Mouse (Mus musculus) ovary, adult 18-20 months (tissue): ENCODE measurements around the gene Adamtsl1.

Experiments
- DNase-seq: peaks from one replicate; pipeline ENCODE4 v3.0.0; 2022; ENCODE audit warnings: low spot score, mixed read lengths

Gene Adamtsl1

DNA sequence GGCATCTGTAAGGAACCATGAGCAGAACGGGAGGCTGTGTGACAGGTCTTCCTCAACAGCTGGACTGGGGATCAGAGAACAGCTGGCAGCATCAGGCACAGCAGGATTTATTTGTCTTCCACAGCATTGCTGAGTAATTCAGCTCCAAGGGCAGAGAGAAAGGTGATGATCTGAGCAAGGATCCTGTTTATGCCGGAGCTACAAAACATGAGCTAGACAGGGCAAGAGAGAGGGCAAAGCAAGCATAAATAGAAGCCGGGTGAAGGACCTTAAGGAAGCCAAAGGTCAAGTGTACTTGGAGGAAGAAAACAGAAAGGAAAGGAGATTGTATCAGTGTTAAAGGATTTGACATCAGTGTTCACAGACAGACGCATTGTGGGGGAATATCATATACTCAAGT, 158.3 kb downstream of the Adamtsl1 start:
- no peak for DNase-seq

DNA sequence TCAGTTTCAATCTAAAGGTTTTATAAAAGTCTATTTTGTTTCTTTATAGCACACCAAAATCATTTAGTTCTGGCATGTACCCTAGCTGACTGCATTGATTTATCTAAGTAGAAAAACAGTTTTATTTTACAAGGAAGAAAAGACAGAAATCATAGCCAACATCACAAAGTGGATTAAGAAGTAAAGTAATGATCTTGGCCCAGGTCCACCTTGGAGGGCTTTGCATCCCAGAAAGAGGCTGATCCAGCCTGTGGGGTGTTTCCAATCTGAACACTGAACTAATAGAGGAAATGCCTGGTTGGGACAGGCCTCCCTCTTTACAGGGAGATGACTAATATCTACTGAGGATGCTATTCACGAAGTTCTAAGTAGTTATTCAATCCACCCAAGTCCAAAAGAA, 163.6 kb downstream of the Adamtsl1 start:
- no peak for DNase-seq

DNA sequence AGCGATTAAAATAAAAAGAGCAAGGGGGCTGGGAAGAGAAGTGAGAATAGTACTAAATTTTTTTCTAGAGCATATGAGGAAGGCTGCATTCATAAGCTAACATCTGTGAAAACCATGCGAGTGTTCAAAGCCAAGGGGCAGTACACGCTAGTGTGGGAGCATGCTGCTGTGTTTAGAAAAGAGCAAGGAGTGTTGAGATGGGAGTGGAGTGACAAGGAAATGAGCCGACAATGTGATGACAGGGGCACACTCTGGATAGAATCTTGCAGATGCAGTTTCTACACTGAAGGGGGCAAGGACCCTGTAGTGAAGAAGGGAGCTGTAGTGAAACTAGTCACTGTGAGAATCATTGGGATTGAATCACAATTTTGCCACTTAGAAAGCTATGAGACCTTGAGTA, 172.2 kb downstream of the Adamtsl1 start:
- no peak for DNase-seq

DNA sequence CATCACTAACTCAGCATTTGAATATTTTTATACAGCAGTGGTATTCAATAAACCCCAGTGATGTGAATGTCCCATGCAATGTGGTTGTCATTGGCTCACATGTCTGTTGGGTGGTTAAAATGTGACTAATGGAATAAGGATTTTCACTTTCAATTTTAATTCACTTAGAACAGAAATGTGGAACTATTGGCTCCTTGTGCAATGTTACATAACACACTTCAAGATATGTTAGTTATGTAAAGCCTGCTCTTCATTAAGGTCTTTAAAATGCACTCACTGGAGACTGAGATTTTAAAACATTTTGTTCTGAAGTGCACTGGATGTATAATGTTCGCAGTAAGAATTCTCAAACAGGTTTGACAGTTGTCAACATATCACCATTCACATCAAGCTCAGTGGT, 181.3 kb downstream of the Adamtsl1 start:
- DNase-seq = no peak

DNA sequence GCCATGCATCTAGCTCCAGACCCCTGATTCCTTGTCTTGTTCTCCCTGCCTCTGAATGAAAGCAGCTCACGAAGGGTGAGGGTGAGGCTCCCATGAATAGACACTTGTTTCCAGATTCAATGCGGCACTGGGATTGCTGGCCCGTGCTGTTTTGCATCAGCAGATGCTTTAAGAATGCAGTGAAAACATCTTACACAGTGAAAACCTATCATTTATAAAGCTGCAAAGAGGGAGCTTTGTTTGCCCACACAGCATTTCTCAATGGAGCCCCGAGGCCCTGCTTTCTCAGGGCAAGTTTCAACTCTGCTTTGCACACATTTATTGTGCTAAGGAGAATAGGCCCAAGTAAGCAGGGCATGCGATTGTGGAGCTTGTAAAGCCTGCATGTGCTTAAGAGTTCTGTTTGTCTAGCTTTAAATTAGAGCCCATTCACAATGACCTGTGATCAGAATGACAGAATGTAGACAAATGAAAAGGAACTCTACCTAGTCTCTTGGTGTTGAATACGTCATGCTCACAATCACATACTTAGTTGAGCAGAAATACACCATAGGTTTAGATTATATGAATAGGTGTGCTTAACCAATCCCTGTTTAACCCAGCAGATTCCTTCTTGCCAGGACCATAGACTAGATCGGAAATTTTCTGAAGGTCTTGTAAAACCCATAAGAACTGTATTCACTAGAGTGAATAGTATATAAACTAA, 193.5 kb downstream of the Adamtsl1 start:
- no peak for DNase-seq

DNA sequence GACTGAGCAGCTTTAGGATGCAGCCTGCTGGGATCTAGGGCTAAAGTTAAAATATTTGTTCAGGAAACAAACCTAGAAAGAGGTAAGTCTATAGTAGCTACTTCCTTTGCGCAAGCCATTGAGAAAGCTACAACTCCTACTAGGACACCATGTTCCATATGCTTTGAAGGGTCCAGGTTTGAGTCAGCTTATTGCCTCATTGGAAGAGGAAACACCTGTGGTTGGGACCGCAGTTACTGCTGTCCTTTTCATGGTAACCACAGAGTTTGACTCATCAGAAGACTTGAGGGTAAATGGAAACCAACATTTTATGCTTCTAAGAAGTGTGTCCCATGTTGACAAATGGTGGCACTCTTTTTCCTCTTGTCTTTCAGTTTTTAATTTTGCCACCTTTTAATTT, 195.7 kb downstream of the Adamtsl1 start:
- DNase-seq = no peak

DNA sequence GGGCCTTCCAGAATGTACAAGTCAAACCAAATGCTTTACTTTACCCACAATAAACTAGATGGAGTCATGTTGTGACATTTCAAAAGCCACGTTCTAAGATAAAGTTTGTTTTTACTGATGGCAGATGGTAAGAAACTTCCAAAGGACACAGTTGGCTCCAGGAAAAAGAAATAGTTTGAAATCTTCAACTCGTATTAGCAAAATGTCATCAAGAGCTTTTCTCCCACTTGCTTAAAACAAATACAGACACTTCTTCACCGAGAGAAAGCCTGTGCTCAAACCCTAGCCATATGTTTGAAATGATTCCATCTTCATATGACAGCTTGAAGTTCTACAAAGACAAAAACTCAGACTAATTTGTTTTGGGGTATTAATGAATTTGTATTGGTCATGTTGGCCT, 211.0 kb downstream of the Adamtsl1 start:
- DNase-seq = no peak

DNA sequence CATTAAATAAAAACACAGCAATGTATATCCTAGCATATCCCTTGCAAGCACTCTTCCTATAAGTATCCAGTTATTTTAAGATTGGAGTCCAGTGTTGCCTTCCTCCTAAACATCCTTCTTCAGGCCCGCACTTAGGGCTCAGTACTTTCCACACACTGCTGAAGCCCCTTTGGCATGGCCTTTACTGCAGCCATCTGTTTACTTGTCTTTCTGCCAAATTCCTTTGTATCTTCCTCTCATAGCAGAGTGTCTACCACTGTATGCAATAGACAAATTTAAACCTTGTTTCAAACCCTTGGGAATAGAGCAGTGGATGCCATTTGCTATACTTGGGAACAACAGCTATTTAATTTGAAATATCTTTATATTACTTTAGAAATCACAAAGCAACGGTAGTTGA, 213.8 kb downstream of the Adamtsl1 start:
- DNase-seq = no peak

DNA sequence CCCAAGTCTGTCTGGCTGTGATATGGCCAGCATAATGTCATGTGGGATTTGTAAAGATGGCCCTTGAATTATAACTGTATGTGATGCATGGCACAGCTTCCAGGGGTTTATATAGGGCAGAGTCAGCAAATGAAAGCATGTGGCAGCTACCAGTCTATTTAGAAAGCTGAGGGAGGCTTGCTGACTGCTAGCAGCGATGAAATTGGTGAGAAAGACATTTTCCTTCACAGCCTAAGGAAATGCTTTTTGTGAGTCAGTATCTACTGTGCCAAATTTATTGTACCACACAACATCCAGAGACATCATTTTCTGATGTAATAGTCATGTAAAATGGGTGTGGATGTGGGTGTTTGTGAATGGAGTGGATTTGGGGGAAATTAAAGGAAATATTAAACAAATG, 214.4 kb downstream of the Adamtsl1 start:
- no peak for DNase-seq

DNA sequence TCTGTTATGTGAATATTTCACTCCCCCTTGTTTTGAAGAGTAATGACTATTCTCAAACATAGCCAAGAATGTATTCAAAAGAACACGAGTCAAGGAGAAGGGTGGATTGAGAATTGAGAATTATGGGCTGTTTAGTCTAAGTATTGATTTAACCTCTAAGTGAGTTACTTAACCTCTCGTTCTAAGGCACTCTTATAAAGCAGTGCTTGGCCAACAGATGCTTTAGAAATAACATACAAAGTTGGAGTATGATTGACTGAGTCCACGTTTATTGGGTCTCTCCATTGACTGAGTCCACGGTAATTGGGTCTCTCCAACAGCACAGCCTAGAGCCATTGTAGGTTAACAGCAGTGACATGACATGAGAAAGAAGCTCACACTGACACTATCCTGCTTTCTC, 226.5 kb downstream of the Adamtsl1 start:
- DNase-seq = no peak

DNA sequence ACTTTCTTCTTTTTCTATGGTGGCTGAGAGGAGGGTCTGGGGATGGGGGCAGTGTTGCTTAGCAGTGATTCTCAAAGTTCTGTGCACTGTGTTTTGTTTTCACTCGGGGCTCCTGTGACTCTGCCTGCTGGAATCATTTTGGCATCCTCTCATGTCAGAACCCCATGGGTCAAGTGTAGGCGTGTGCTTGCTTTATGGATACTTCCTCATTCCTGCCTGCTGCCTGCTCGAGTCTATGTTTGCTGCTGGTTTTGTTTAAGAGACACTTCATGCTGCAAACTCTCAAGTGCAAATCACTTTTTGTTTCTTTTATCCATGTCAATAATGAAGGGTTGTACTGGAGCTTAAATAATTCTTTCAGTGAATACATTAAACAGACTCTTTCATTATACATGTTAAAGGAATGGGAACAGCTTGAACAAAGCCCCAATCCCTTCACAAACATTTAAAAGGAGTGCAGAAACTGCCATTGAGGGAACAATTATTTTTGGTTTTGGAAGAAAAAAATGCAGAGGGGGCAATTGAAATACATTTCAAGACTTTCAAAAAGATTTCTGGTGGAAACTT, 227.9 kb downstream of the Adamtsl1 start:
- no peak for DNase-seq

DNA sequence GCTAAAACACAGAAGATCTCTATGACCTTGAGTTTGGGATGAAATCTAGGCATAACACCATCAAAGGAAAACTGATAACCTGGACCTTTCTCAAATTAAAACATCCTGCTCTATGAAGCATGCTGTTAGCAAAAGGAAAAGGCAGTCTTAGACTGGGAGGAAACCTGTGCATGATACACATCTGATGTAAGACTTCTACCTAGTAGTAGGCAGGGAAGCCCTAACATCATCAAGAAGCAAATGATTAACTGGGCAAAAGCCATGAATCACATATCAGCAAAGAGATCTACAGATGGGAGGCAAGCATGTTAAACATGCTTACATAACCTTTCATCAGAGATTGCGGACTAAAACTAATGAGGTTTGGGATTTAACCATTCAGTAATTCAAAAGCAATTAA, 229.5 kb downstream of the Adamtsl1 start:
- no peak for DNase-seq

DNA sequence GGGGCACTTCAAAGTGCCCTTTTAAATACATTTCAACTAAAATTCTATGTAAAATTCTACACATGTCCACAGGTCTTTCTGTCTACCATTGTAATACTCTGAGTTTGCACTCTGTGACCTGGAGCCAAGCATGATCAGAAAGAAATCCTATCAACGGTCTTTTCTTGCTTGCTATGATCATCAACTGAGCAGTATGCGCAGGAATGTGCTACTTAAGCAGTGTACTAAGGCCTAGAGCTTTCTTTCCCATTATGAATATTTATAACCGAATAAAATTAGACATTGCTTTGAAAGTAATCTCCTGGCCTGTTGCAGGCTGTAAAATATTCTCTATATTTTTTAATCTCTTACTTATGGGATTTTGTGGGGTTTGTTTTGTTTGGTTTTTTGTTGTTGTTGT, 248.7 kb downstream of the Adamtsl1 start:
- no peak for DNase-seq

DNA sequence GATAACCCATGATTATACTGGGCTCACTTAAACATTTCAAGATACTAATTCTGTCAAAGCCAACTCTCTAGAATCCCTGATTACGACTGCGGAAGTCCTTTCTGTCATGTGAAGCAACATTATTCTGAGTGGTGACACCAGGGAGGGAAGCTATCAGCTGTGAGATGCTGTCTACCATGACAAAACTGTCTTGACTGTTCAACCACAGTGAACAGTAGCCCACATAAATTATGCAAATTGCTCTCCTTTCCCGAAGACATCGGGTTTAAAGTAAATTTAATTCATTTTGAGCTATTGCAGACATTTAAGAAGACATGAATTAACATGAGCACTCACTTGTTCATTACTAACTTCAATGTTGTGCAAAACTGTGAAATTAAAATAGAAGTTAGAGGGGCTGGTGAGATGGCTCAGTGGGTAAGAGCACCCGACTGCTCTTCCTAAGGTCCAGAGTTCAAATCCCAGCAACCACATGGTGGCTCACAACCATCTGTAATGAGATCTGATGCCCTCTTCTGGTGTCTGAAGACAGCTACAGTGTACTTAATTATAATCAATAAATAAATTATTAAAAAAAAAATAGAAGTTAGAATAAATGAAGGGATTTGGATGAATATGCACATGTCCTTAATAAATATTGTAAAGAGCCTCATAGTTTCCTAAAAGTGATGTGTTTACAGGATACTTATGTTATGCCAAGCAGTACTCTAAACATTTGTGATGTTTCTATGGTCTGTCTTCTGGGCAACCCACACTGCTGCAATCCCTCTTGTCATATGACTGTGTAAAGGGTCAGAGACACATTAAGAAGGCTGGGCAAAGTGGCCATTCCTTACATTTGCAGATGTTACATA, 249.4 kb downstream of the Adamtsl1 start:
- no peak for DNase-seq

DNA sequence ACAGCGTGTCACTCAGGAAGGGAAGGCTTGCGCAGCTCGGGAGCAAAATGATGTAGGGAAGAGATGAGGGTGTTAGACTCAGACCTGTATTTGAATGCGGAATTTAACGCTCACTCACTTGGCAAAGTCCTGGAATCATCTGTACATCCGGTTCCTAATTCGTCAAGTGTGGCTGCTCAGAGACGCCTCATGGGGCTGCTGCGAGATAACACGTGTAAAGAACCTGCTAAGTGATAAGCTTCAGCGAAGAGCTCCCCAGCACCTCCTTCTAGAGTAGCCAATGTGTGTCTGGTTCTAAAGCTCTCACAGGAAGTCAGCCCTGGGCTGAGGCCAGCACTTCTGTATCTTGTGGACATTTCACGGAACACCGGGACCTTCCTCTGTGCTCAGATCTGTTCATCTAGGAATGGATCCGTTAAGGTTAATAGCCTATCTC, 250.1 kb downstream of the Adamtsl1 start:
- no peak for DNase-seq

DNA sequence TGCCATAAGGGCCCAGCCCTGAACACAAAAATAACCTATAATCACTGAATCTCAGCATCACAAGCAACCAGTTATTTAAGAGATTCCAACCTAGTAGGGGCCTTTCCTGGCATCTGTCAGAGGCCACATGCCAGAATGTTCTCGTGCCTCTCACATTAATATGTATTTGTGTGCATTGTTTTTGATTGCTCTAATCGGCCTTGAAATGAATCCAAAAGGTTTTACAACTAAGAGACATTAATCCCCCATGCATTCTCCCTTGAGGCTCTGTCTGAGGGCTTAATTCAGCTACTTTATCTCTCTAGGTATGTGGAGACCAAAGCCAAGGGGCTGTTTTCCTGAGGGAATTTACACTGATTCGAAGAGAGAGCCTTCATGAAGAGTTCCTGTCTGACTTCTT, 250.5 kb downstream of the Adamtsl1 start:
- DNase-seq = no peak

DNA sequence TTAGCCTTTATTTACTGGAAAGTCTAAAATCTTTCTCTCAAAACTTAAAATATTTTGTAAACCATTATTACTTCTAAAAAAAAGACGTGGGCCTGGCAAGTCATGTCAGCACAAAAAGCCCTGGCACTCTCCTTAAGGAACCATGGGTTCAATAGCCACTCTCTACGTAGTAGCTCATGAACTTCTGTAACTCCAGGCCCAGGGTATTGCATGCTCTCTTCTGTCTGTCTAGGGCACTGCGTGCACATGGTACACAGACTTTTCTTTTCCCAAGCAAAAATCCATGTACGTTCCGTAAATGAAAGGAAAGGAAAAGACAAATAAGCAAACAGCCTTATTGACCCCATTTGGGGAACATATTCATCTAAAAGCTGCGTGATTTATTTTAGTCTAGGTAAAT, 253.7 kb downstream of the Adamtsl1 start:
- DNase-seq = no peak

DNA sequence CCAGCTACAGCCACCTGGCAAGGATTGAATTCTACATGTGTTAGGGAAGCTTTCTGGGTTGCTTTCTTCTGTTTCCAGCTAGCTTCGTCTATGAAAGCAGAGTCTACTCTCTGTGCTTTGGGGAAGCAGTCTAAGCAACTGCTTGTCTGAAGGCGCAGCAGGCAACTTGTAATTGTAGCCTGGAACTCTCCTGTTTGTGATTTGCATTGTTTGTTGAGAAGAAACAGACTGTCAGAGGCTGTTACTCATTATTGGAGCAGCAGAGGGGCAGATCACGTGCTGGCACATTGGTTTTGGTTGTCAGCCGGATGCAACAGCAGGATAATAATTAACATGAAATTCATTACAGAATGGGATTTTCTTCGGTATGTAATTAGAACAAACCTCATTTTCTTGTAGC, 254.1 kb downstream of the Adamtsl1 start:
- no peak for DNase-seq

DNA sequence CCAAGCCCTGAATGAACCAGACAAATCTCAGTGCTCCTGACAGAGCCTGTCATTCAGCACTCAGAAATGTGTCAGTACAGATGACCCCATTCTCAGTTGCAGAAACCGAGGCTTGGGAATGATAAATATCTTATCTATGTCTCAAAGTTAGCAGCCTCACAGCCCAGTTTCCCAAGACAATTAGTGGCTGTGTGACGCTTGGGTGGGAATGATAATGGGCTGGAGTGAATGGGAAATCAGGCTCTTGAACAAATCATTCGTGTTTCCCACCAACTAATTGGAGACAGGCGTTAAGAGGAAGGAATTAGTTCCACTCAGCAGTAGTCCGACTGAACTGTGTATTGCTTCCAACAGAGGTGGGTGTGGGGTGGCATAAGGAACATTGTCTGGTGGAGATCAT, 268.5 kb downstream of the Adamtsl1 start:
- DNase-seq = no peak

DNA sequence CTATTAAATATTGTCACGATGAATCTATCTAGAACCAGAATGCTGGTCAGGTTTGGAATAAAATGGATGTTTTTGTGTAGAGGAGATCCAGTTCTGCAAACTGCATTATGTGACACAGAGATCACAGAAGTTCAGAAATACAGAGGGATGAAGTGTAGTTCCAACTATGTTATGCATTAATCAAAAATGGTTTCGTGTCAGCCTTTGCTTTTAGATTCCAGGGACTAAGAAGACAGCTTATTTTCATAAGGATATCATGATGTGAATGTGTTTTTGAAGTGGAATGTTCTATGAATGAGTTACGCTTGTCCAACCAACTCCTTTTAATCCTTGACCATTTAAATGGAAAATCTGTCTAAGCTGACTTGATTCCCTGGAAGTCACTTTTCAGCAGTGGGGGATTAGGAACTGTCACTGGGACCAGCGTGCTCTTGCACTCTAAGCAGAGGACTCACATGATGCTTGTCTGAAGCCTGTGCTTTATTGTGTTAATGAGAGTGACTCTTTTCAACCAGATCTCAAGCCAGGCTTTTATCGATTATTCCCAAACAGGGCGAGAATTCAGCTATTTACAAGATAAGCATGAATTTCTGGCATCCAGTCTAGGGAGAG, 269.9 kb downstream of the Adamtsl1 start:
- no peak for DNase-seq

DNA sequence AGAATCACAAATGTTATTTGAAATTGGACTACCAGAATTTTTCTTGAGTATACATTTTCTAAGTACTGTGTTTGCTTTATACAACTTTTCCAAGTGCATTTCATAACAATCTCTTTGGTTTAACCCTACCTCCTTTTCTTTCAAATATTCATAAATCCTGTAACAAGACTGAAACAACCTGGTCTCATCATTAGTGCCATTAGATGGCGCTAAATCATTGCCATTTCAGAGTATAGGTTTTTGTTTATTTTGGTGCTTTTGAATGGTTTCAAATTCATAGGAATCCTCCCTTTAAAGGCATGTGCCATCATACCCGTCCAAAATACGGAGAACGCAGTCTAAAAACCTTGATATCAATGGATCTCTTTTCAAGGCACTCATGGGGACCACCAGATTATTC, 270.5 kb downstream of the Adamtsl1 start:
- DNase-seq = no peak

DNA sequence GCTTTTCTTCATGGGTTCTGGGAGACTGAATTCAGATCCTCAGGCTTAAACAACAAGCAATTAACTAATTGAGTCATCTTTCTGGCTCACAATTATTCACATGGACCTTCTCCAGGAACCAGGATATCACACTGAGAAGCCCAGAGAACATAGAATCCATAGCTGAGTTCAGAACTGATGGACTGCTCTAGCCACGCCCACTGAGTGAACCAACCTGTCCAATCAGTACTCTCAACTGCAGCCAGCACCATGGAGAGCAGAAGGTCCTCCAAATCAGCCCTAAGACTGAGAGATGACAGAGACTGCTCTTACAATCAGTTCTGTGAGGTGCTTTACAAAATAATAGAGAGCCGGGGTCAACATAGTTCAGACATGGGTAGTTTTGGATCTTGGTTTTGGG, 276.3 kb downstream of the Adamtsl1 start:
- no peak for DNase-seq

DNA sequence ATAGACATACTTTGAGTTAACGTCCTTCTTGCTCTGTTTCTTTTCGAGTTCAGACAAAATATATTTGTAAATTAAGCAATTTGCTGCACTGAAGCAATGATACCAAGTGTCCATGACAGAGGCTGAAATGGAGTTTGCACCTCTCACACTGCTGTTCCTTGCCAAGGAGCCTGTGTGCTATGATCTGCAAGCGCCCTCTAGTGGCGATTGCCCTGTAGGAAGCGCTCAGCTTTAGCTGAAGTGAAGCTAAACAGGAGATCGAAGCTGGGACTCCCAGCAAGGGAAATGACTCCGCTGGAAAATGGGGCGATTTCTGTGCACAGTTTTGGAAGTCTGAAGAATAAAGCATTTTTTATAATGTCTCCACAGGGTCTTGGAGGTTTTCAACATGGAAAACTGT, 287.8 kb downstream of the Adamtsl1 start:
- peak; percentile 14 for DNase-seq
